Mouse (Mus musculus) layer of hippocampus, postnatal 10 days (tissue): ENCODE measurements around the gene Akap2. TPM values are rescaled to one million over a fixed set of nuclear protein-coding genes. Genes with fewer than 3 reads are reported as not detected.
"Not testable (repeated sequence)": the region's sequence is repeated elsewhere in the genome, so short reads cannot be mapped to it uniquely, and the experiment has no call there.

Experiments
- DNase-seq, 2 experiments: peaks; one replicate each; pipeline ENCODE4 v3.0.0; 2021; ENCODE audit warnings: low spot score in 2 of 2
- total RNA-seq, 2 experiments: library from RNA; stranded (reverse); gene quantifications; 2 replicates each; pipeline ENCODE4 v1.2.3; 2021

Gene Akap2
- total RNA-seq, 2 experiments from 2014 or later: 36.8 to 40.9 TPM

- no peak for DNase-seq
These were observed 144.4 kb downstream of the Akap2 start for GRCm38 (mm10) chr4:57861856-57862255.

GRCm38 (mm10) chr4:57862269-57862986 is 145.0 kb downstream of the Akap2 start:
- DNase-seq: no peak

GRCm38 (mm10) chr4:57866088-57866487 is 148.6 kb downstream of the Akap2 start:
- DNase-seq: no peak

GRCm38 (mm10) chr4:57866990-57867389 is 149.5 kb downstream of the Akap2 start:
- DNase-seq: no peak

- no peak for DNase-seq
These were observed 150.0 kb downstream of the Akap2 start for GRCm38 (mm10) chr4:57867454-57867853.

- no peak for DNase-seq
These were observed 161.7 kb downstream of the Akap2 start for GRCm38 (mm10) chr4:57879137-57879536.

GRCm38 (mm10) chr4:57879804-57880357 is 162.4 kb downstream of the Akap2 start:
- peak; percentile 82 to 83 for DNase-seq

- DNase-seq: no peak
These were observed 166.3 kb downstream of the Akap2 start for GRCm38 (mm10) chr4:57883520-57884421.

GRCm38 (mm10) chr4:57884511-57884910 is 167.1 kb downstream of the Akap2 start:
- DNase-seq: no peak

GRCm38 (mm10) chr4:57885186-57885585 is 167.7 kb downstream of the Akap2 start:
- DNase-seq: no peak

- DNase-seq: no peak
These were observed 168.8 kb downstream of the Akap2 start for GRCm38 (mm10) chr4:57886066-57886887.

- no peak for DNase-seq
These were observed 169.4 kb downstream of the Akap2 start for GRCm38 (mm10) chr4:57886888-57887230.

- DNase-seq: no peak
These were observed 170.8 kb downstream of the Akap2 start for GRCm38 (mm10) chr4:57888246-57888645.

GRCm38 (mm10) chr4:57888978-57889377 is 171.5 kb downstream of the Akap2 start:
- DNase-seq: not testable (repeated sequence)

GRCm38 (mm10) chr4:57889773-57890172 is 172.3 kb downstream of the Akap2 start:
- no peak for DNase-seq

- DNase-seq: no peak
These were observed 174.6 kb downstream of the Akap2 start for GRCm38 (mm10) chr4:57892001-57892586.

GRCm38 (mm10) chr4:57895140-57895539 is 177.7 kb downstream of the Akap2 start:
- DNase-seq: no peak

GRCm38 (mm10) chr4:57895902-57896301 is 178.4 kb downstream of the Akap2 start:
- no peak for DNase-seq

- no peak for DNase-seq
These were observed 179.2 kb downstream of the Akap2 start for GRCm38 (mm10) chr4:57896631-57897030.

- DNase-seq: peak; percentile 59 to 70
These were observed 183.8 kb downstream of the Akap2 start for GRCm38 (mm10) chr4:57901210-57901609.

- DNase-seq: no peak
These were observed 185.2 kb downstream of the Akap2 start for GRCm38 (mm10) chr4:57902619-57903018.
